Mouse (Mus musculus) embryonic facial prominence, embryonic 12.5 days (tissue): ENCODE results near the gene Pakap. TPM values are rescaled to one million over a fixed set of nuclear protein-coding genes. Genes with fewer than 3 reads are reported as not detected.

Source experiments
- ATAC-seq: fragments of 200-750 bp; cut with Nextera tagmentation; 2 replicates; pipeline ENCODE4 v1.8.0; 2017; ENCODE audit not compliant: insufficient number of reproducible peaks, insufficient read depth, low FRiP score, low TSS enrichment
- H3K27ac ChIP-seq: fragments of 300-500 bp; sonication (generic); 2 replicates; pipeline ENCODE4 v1.5.1; 2016; ENCODE audit warnings: mild to moderate bottlenecking
- H3K27me3 ChIP-seq: fragments of 300-500 bp; sonication (generic); 2 replicates; pipeline ENCODE4 v1.6.1; 2016; ENCODE audit warnings: mild to moderate bottlenecking, moderate library complexity
- H3K36me3 ChIP-seq: fragments of 300-500 bp; sonication (generic); 2 replicates; pipeline ENCODE4 v1.6.1; 2016; ENCODE audit warnings: mild to moderate bottlenecking
- H3K4me1 ChIP-seq: fragments of 300-500 bp; sonication (generic); 2 replicates; pipeline ENCODE4 v1.6.1; 2016
- H3K4me2 ChIP-seq: fragments of 300-500 bp; sonication (generic); replicated peaks from 2 replicates; pipeline ENCODE4 v1.6.1; 2016; ENCODE audit warnings: mild to moderate bottlenecking, moderate library complexity
- H3K4me3 ChIP-seq: fragments of 300-500 bp; sonication (generic); 2 replicates; pipeline ENCODE4 v1.5.1; 2016; ENCODE audit warnings: mild to moderate bottlenecking
- H3K9ac ChIP-seq: fragments of 300-500 bp; sonication (generic); 2 replicates; pipeline ENCODE4 v1.6.1; 2016; ENCODE audit warnings: mild to moderate bottlenecking, moderate library complexity
- H3K9me3 ChIP-seq: fragments of 300-500 bp; sonication (generic); 2 replicates; pipeline ENCODE4 v1.6.1; 2016; ENCODE audit warnings: mild to moderate bottlenecking, moderate library complexity
- whole genome bisulfite sequencing: fragments of 180-500 bp; shearing (Covaris S2); methylation state at CpG from one replicate; pipeline ENCODE4 v1.1.7; 2016; 5-methylcytosine and 5-hydroxymethylcytosine counted together
- polyA plus RNA-seq: library from polyadenylated mRNA; unstranded; fragments of >200 nt; fragmentation: Nextera tagmentation; extraction: Ambion mirVana; gene quantifications from 2 replicates; pipeline ENCODE4 v1.2.1, GENCODE M21; 2016

Gene Pakap
- polyA plus RNA-seq: 42.5 TPM in 2 replicates

GRCm38 (mm10) chr4:57567666-57568206, at the start of gene Pakap:
Pakap (plus strand) TSS chr4:57568179.
- no peaks in the 10 kb centered on the region for H3K27me3 ChIP-seq
- H3K4me2 ChIP-seq: peak within 1 kb of the TSS; percentile 66
- H3K27ac ChIP-seq: peak within 1 kb of the TSS; percentile 92
- H3K9ac ChIP-seq: peak within 1 kb of the TSS; percentile 73
- WGBS: under 1% methylated on average over 50 of the region's 51 CpGs
- no peaks in the 10 kb centered on the region for H3K36me3 ChIP-seq
- no peaks in the 10 kb centered on the region for H3K9me3 ChIP-seq
- peaks cover 23% of the 10 kb centered on the region for H3K4me1 ChIP-seq
- peak; percentile 74 for ATAC-seq
- peak within 1 kb of the TSS; percentile 53 for H3K4me3 ChIP-seq

- no peaks in the 10 kb centered on the region for H3K9me3 ChIP-seq
- no peak overlapping the region for H3K4me3 ChIP-seq
- H3K27ac ChIP-seq: no peak overlapping the region
- 95% methylated on average over 15 of the region's 15 CpGs for WGBS
- H3K36me3 ChIP-seq: no peaks in the 10 kb centered on the region
- no peak overlapping the region for H3K9ac ChIP-seq
- ATAC-seq: no peak
- no peak overlapping the region for H3K4me2 ChIP-seq
- no peaks in the 10 kb centered on the region for H3K4me1 ChIP-seq
- no peaks in the 10 kb centered on the region for H3K27me3 ChIP-seq
Observed at GRCm38 (mm10) chr4:57523456-57523855, 44.5 kb upstream of the Pakap start.

- Histone ChIP-seq H3K27ac (no peak overlapping the region), H3K4me3 (no peak overlapping the region), H3K9me3 (no peaks in the 10 kb centered on the region), H3K9ac (no peak overlapping the region), H3K27me3 (no peaks in the 10 kb centered on the region), H3K36me3 (no peaks in the 10 kb centered on the region), H3K4me1 (peaks cover 2% of the 10 kb centered on the region), H3K4me2 (no peak overlapping the region)
- WGBS: 83% methylated on average over 3 of the region's 3 CpGs
- ATAC-seq: no peak
Observed at GRCm38 (mm10) chr4:57524461-57524860, 43.5 kb upstream of the Pakap start.

GRCm38 (mm10) chr4:57525221-57526011, 42.6 kb upstream of the Pakap start:
- Histone ChIP-seq H3K4me3 (no peak overlapping the region), H3K36me3 (no peaks in the 10 kb centered on the region), H3K9me3 (no peaks in the 10 kb centered on the region), H3K27me3 (no peaks in the 10 kb centered on the region), H3K9ac (no peak overlapping the region), H3K27ac (no peak overlapping the region), H3K4me1 (peaks cover 6% of the 10 kb centered on the region), H3K4me2 (no peak overlapping the region)
- ATAC-seq: no peak
- WGBS: 77% methylated on average over 9 of the region's 9 CpGs

GRCm38 (mm10) chr4:57528296-57528695, 39.7 kb upstream of the Pakap start:
- Histone ChIP-seq H3K4me3 (no peak overlapping the region), H3K4me2 (no peak overlapping the region), H3K27me3 (no peaks in the 10 kb centered on the region), H3K9me3 (no peaks in the 10 kb centered on the region), H3K9ac (no peak overlapping the region), H3K27ac (no peak overlapping the region), H3K36me3 (no peaks in the 10 kb centered on the region), H3K4me1 (peaks cover 6% of the 10 kb centered on the region)
- ATAC-seq: no peak

- Histone ChIP-seq H3K9ac (no peak overlapping the region), H3K27me3 (no peaks in the 10 kb centered on the region), H3K27ac (no peak overlapping the region), H3K4me1 (peaks cover 10% of the 10 kb centered on the region), H3K36me3 (no peaks in the 10 kb centered on the region), H3K4me2 (no peak overlapping the region), H3K4me3 (no peak overlapping the region), H3K9me3 (no peaks in the 10 kb centered on the region)
- no peak for ATAC-seq
- WGBS: 80% methylated on average over 6 of the region's 6 CpGs
Observed at GRCm38 (mm10) chr4:57533686-57534085, 34.3 kb upstream of the Pakap start.

- Histone ChIP-seq H3K9me3 (no peaks in the 10 kb centered on the region), H3K27ac (peak overlapping the region; percentile 30; the same call in 1 of the 2 replicates), H3K9ac (no peak overlapping the region), H3K36me3 (no peaks in the 10 kb centered on the region), H3K4me1 (peaks cover 10% of the 10 kb centered on the region), H3K27me3 (no peaks in the 10 kb centered on the region), H3K4me2 (no peak overlapping the region), H3K4me3 (no peak overlapping the region)
- 56% methylated on average over 6 of the region's 6 CpGs for WGBS
- no peak for ATAC-seq
Observed at GRCm38 (mm10) chr4:57534232-57534631, 33.7 kb upstream of the Pakap start.

GRCm38 (mm10) chr4:57535087-57535486, 32.9 kb upstream of the Pakap start:
- Histone ChIP-seq H3K36me3 (no peaks in the 10 kb centered on the region), H3K4me1 (0 out of 2 replicates have a peak, but pooled peaks cover 5% of the 10 kb centered on the region), H3K9ac (no peak overlapping the region), H3K27me3 (no peaks in the 10 kb centered on the region), H3K27ac (no peak overlapping the region), H3K4me3 (no peak overlapping the region), H3K9me3 (no peaks in the 10 kb centered on the region), H3K4me2 (no peak overlapping the region)
- 85% methylated on average over 4 of the region's 4 CpGs for WGBS
- no peak for ATAC-seq

- H3K36me3 ChIP-seq: no peaks in the 10 kb centered on the region
- H3K27ac ChIP-seq: no peak overlapping the region
- 10% methylated on average over 4 of the region's 4 CpGs for WGBS
- ATAC-seq: no peak
- no peak overlapping the region for H3K4me2 ChIP-seq
- no peaks in the 10 kb centered on the region for H3K27me3 ChIP-seq
- no peak overlapping the region for H3K9ac ChIP-seq
- H3K4me1 ChIP-seq: 0 out of 2 replicates have a peak, but pooled peaks cover 7% of the 10 kb centered on the region
- no peak overlapping the region for H3K4me3 ChIP-seq
- no peaks in the 10 kb centered on the region for H3K9me3 ChIP-seq
Observed at GRCm38 (mm10) chr4:57538029-57538688, 29.8 kb upstream of the Pakap start.

GRCm38 (mm10) chr4:57543692-57544256, 24.2 kb upstream of the Pakap start:
- Histone ChIP-seq H3K27me3 (no peaks in the 10 kb centered on the region), H3K4me2 (peak overlapping the region; percentile 3; the same call in 1 of the 2 replicates), H3K9ac (no peak overlapping the region), H3K4me1 (peaks cover 12% of the 10 kb centered on the region; the same call in 1 of the 2 replicates), H3K4me3 (no peak overlapping the region), H3K27ac (peak overlapping the region; percentile 92), H3K9me3 (no peaks in the 10 kb centered on the region), H3K36me3 (no peaks in the 10 kb centered on the region)
- WGBS: 2% methylated on average over 6 of the region's 6 CpGs
- peak; percentile 88 for ATAC-seq

- ATAC-seq: no peak
- Histone ChIP-seq H3K36me3 (no peaks in the 10 kb centered on the region), H3K27ac (no peak overlapping the region), H3K9ac (no peak overlapping the region), H3K4me3 (no peak overlapping the region), H3K27me3 (no peaks in the 10 kb centered on the region), H3K4me2 (no peak overlapping the region), H3K4me1 (peaks cover 17% of the 10 kb centered on the region; the same call in 1 of the 2 replicates), H3K9me3 (no peaks in the 10 kb centered on the region)
- 86% methylated on average over 7 of the region's 7 CpGs for WGBS
Observed at GRCm38 (mm10) chr4:57547785-57548184, 20.2 kb upstream of the Pakap start.
